Mouse (Mus musculus): Measurements from ENCODE around the gene Fat3.

- TF ChIP-seq MAFK (IDR thresholded peaks at IDR 0.05; ENCODE audit: insufficient read depth, low read depth, low read length) (no peak), ZC3H11A (IDR thresholded peaks at IDR 0.05; ENCODE audit: borderline replicate concordance, low read depth, low read length) (no peak), ZNF384 (IDR thresholded peaks at IDR 0.05; ENCODE audit: low read depth, low read length) (no peak), CHD2 (IDR thresholded peaks at IDR 0.05; ENCODE audit: low read depth, low read length) (no peak)
Measured at GRCm38 (mm10) chr9:16270768-16271114, 230.3 kb downstream of the Fat3 start.

Measured in ES-E14 (cell line).